18 mouse cellular contexts compared by ENCODE assay signal in the genomic region with DNA sequence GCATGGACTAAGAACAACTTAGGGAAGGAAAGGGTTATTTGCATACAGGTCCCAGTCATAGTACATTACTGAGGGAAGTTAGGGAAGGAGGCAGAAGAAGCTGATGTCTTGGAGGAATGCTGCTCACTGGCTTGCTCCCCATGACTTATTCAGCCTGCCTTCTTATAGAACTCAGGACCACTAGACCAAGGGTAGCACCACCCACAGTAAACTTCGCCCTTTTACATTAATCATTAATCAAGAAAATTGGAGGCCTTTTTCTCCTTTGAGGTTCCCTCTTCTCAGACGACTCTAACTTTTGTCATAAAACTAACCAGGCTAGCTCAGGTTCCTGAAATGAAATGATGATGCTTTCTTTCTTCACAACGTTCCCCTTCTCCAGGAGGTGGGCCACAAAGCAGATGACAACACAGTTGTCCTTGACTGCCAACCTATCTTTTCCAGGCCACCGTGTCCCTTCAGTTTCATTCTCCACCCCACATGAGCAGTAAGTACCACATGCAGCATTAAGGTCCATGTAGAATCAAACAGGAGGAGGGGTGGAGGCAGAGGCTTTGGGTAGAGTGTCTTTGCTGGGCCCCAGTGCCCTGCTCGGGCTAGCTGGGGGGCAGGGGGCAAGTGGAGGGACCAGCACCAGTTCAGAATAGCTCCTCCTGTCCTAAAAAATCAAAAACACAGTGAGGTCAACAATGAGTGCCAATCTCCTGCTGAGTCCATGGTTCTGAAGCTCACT. TPM values are rescaled to one million over a fixed set of nuclear protein-coding genes. Genes with fewer than 3 reads are reported as not detected.
"Had no signal": no experiment of that assay in that cellular context is flagged by ENCODE, and none has a peak within 500 bp of the region (broad histone marks: within the 10 kb centered on the region; RNA-seq: fewer than 3 reads in every experiment).

No protein-coding gene starts in this region.

- ATAC-seq: lung, postnatal 0 days had no signal

- H3K9me3 ChIP-seq: kidney, embryonic 15.5 days; limb, embryonic 12.5 days; limb, embryonic 15.5 days; liver, embryonic 15.5 days had no signal

- H3K27me3 ChIP-seq: kidney, embryonic 15.5 days; limb, embryonic 12.5 days; limb, embryonic 15.5 days; liver, embryonic 15.5 days had no signal

- DNase-seq: kidney, adult 11 months; kidney, postnatal 14 days; kidney, postnatal 4 days; left cerebral cortex, postnatal 4 days; lung, embryonic 14.5 days; lung, postnatal 4 days; midbrain, embryonic 14.5 days; thymus, postnatal 25 days had no signal

- H3K4me3 ChIP-seq: kidney, embryonic 15.5 days; limb, embryonic 12.5 days; limb, embryonic 15.5 days; liver, embryonic 15.5 days had no signal

- H3K36me3 ChIP-seq: kidney, embryonic 15.5 days; limb, embryonic 12.5 days; limb, embryonic 15.5 days; liver, embryonic 15.5 days had no signal

- H3K9ac ChIP-seq: kidney, embryonic 15.5 days; limb, embryonic 12.5 days; limb, embryonic 15.5 days; liver, embryonic 15.5 days; lung, embryonic 14.5 days had no signal

- H3K4me2 ChIP-seq: kidney, embryonic 15.5 days; limb, embryonic 12.5 days; limb, embryonic 15.5 days; liver, embryonic 15.5 days; lung, embryonic 14.5 days; midbrain, embryonic 11.5 days had no signal

- H3K27ac ChIP-seq: kidney, embryonic 15.5 days; limb, embryonic 12.5 days; limb, embryonic 15.5 days; liver, embryonic 15.5 days had no signal

- H3K4me1 ChIP-seq: limb, embryonic 12.5 days; limb, embryonic 15.5 days; liver, embryonic 15.5 days had no signal

RNA-seq across cellular contexts. Expression of a gene that starts 45.7 kb away (rescaled TPM):
- total RNA-seq: megakaryocyte progenitor cell, adult 5-6 weeks; megakaryocyte-erythroid progenitor cell, adult 5-6 weeks had no signal
- polyA plus RNA-seq: limb, embryonic 12.5 days; limb, embryonic 15.5 days; spleen, adult 2 months; thymus, postnatal 0 days had no signal
